Mouse (Mus musculus): ENCODE measurements around the gene Nkain2. TPM values are rescaled to one million over a fixed set of nuclear protein-coding genes. Genes with fewer than 3 reads are reported as not detected.

The Nkain2 gene
- polyA plus RNA-seq, 1 experiment from 2014 or later, result 0.45 TPM

DNA sequence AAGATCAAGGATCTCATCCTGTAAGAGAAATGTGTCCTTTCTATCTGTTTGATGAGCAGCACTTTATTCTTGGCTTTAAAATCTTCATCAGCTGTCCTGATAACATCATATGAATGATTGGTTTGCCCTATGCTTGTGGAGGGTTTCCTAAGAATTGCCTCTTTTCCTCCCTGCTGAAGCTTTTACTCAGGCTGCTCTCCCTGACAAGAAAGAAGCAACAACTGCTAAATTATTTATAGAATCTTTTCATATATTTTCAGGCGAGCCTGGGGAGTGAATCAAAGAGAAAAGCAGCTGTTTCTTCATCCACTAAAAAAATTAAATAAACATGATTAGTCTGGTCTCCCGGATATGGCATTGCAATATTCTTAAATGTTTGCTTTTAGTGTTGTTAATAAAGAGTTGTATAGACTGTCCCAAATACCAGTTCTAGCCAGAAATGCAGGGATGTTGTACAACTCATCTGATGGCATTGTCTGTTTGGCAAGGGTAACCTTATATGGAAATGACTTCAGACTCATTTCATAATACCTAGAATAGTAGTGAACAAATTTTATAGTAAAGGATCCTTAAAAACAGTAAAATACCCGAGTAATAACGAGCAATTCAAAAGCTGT lies 646.9 kb downstream of the Nkain2 start:
- H3K9me3 ChIP-seq, result no peaks in the 10 kb centered on the region

DNA sequence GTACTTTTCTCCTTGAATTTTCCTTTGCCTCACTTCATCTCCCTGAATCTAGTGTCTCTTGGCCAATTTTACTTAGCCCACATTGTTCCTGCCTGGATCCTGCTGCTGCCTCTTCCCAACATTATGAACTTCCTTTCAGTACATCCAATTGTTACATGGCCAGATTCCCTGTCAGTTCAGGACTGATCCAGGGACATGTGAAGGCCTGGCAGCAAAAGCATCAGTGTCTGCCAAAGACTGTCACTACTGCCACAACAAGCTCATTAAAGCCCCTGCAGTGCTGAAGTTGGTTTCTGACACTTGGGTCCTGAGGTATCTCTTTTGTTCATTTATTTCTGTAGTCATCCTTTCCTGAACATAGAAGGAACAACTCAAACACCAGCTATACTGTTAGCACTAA lies 649.1 kb downstream of the Nkain2 start:
- no peaks in the 10 kb centered on the region for H3K36me3 ChIP-seq (replicated peaks)
- DNase-seq (ENCODE audit: extremely low spot score, low spot score), result no peak
- H3K4me3 ChIP-seq, result no peak overlapping the region
- H3K9me3 ChIP-seq, result no peaks in the 10 kb centered on the region
- H3K4me1 ChIP-seq, result no peaks in the 10 kb centered on the region
- H3K27me3 ChIP-seq (ENCODE audit: poor library complexity, severe bottlenecking), result no peaks in the 10 kb centered on the region
- H3K27ac ChIP-seq, result no peak overlapping the region

More for the DNA sequence above, 646.9 kb downstream of the Nkain2 start:
- Histone ChIP-seq H3K27me3 (ENCODE audit: poor library complexity, severe bottlenecking) (no peaks in the 10 kb centered on the region), H3K27ac (no peak overlapping the region), H3K4me3 (no peak overlapping the region), H3K4me1 (no peaks in the 10 kb centered on the region), H3K36me3 (replicated peaks) (no peaks in the 10 kb centered on the region)
- no peak for DNase-seq (ENCODE audit: extremely low spot score, low spot score)
- 82% methylated on average over 4 of the region's 4 CpGs for WGBS

DNA sequence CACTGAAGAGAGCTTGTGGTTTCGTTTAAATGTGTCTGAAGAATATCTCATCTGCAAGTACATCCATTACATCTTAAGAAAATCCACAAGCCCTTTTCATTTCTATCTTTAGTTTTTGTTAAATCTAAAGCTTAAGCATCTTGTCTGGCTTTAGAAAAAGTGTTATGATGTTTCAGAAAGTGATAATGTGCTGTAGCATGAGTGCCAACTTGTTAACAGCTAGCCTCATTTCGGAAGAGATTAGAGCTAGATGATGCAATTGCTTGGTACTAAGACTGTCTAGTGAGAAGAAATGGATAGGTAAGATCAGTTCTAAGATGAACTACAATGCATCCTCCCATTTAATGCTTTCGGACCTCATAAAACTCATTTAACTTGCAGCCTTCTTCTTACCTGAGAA lies 707.3 kb downstream of the Nkain2 start:
- H3K36me3 ChIP-seq (replicated peaks), result no peaks in the 10 kb centered on the region
- 87% methylated on average over 3 of the region's 3 CpGs for WGBS
- DNase-seq (ENCODE audit: extremely low spot score, low spot score), result no peak
- H3K27ac ChIP-seq, result no peak overlapping the region
- H3K4me1 ChIP-seq, result no peaks in the 10 kb centered on the region
- H3K4me3 ChIP-seq, result no peak overlapping the region
- no peaks in the 10 kb centered on the region for H3K27me3 ChIP-seq (ENCODE audit: poor library complexity, severe bottlenecking)
- no peaks in the 10 kb centered on the region for H3K9me3 ChIP-seq

- H3K27me3 ChIP-seq (ENCODE audit: poor library complexity, severe bottlenecking), result no peaks in the 10 kb centered on the region
- no peak overlapping the region for H3K4me3 ChIP-seq
- H3K36me3 ChIP-seq (replicated peaks), result no peaks in the 10 kb centered on the region
- no peak for DNase-seq (ENCODE audit: extremely low spot score, low spot score)
- no peaks in the 10 kb centered on the region for H3K9me3 ChIP-seq
- H3K4me1 ChIP-seq, result no peaks in the 10 kb centered on the region
- 46% methylated on average over 1 of the region's 1 CpGs for WGBS
- H3K27ac ChIP-seq, result no peak overlapping the region
Measured at GRCm38 (mm10) chr10:32091354-32091753, 798.9 kb downstream of the Nkain2 start.

DNA sequence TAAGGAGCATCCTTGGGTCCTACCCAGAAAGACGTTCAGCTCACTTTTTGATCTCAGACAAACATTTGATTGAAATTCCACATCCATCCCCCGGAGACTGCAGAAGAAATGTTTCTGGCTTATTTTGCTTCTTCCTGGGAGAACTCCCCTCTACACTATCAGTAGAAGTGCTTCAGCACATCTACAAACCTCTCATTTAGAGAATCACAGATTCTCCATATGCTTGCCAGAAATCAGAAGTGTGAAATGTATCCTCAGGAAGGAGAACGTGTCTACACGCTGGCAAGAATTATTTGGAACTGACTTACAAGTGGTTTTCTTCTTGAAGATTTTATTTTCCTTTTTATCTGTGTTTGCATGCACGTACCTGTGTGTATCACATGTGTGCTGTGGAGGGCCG lies 829.9 kb downstream of the Nkain2 start:
- Histone ChIP-seq H3K4me3 (no peak overlapping the region), H3K9me3 (no peaks in the 10 kb centered on the region), H3K27me3 (ENCODE audit: poor library complexity, severe bottlenecking) (no peaks in the 10 kb centered on the region), H3K36me3 (replicated peaks) (no peaks in the 10 kb centered on the region), H3K27ac (no peak overlapping the region), H3K4me1 (no peaks in the 10 kb centered on the region)
- 90% methylated on average over 6 of the region's 6 CpGs for WGBS
- no peak for DNase-seq (ENCODE audit: extremely low spot score, low spot score)

GRCm38 (mm10) chr10:32058251-32058650 lies 832.0 kb downstream of the Nkain2 start:
- Histone ChIP-seq H3K4me3 (no peak overlapping the region), H3K27me3 (ENCODE audit: poor library complexity, severe bottlenecking) (no peaks in the 10 kb centered on the region), H3K4me1 (no peaks in the 10 kb centered on the region), H3K27ac (no peak overlapping the region), H3K36me3 (replicated peaks) (no peaks in the 10 kb centered on the region), H3K9me3 (no peaks in the 10 kb centered on the region)
- 81% methylated on average over 2 of the region's 2 CpGs for WGBS
- DNase-seq (ENCODE audit: extremely low spot score, low spot score), result no peak

DNA sequence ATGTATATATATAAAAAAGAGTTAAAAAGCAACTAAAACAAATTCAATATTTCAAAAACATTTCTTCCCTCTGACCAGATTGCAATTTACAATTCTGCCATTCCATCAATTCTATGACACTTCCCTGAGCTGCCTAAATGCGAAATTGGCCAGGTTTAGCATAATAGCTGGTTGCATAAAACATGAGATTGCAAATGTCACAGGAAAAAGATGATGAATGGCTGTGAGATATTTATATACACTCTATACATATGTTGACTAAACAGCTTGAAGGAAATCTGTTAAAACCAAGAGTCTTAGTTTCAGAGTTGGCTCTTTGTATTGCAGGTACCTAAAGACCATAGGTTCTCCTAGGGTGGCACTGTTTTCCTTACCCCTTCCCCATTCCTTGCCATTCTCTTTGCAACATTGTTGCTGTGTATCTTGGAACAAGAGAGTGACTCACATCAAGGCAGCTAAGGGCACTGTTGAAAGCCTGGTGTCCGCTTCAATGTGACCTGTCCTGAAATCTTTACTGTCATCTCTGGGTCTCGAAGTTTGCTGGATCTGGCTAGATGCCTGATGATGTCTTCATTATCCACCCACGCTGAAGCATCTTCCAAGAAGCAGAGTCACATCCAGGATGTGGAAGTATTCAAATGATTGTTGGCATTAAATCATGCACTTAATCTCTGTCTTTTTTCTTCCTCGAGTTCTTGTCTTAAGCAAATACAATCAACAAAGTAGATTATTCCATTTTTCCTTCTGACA lies 837.5 kb downstream of the Nkain2 start:
- Histone ChIP-seq H3K4me3 (no peak overlapping the region), H3K4me1 (no peaks in the 10 kb centered on the region), H3K36me3 (replicated peaks) (no peaks in the 10 kb centered on the region), H3K27ac (no peak overlapping the region), H3K9me3 (no peaks in the 10 kb centered on the region), H3K27me3 (ENCODE audit: poor library complexity, severe bottlenecking) (no peaks in the 10 kb centered on the region)
- 85% methylated on average over 5 of the region's 5 CpGs for WGBS
- DNase-seq (ENCODE audit: extremely low spot score, low spot score), result no peak

DNA sequence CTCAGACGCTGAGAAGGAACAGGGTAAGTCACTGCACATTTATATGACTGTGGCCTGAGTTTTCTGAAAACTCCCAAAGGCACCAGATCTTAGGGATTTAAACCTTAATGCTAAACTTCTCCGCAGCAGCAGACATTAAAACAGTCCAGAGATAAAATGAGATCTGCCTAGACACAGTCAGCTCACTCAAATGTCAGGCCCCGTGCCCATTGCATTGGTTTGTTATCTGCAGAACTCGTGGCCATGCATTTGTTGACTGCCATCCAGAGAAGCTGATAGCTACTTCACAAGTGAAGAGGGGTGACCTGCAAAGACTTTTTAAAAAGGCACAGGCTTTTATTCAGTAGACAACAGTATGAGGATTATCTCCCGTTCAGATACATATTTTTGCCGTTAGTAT lies 838.2 kb downstream of the Nkain2 start:
- 90% methylated on average over 6 of the region's 6 CpGs for WGBS
- no peak overlapping the region for H3K4me3 ChIP-seq
- no peaks in the 10 kb centered on the region for H3K36me3 ChIP-seq (replicated peaks)
- H3K9me3 ChIP-seq, result no peaks in the 10 kb centered on the region
- H3K27ac ChIP-seq, result no peak overlapping the region
- H3K27me3 ChIP-seq (ENCODE audit: poor library complexity, severe bottlenecking), result no peaks in the 10 kb centered on the region
- no peak for DNase-seq (ENCODE audit: extremely low spot score, low spot score)
- H3K4me1 ChIP-seq, result no peaks in the 10 kb centered on the region

GRCm38 (mm10) chr10:32029996-32030395 lies 860.3 kb downstream of the Nkain2 start:
- Histone ChIP-seq H3K4me1 (no peaks in the 10 kb centered on the region), H3K4me3 (no peak overlapping the region), H3K27ac (no peak overlapping the region), H3K9me3 (no peaks in the 10 kb centered on the region), H3K36me3 (replicated peaks) (no peaks in the 10 kb centered on the region), H3K27me3 (ENCODE audit: poor library complexity, severe bottlenecking) (no peaks in the 10 kb centered on the region)
- WGBS, result 69% methylated on average over 1 of the region's 1 CpGs
- no peak for DNase-seq (ENCODE audit: extremely low spot score, low spot score)

DNA sequence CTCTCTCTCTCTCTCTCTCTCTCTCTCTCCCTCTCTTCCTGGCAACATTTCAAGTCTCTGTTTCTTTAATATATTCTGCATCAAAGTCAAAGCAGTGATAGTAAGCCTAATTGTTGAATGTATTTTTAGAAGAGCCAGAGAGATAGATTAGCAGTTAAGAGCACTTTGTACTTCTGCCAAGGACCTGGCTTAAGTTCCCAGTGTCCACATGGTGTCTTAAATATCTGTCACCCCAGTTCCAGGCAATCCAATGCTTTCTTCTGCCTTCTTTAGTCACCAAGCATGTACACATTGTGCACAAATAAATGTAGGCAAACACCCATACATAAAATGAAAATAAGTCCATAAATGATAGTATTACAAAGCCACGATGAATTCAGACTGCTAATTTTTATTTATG lies 871.9 kb downstream of the Nkain2 start:
- Histone ChIP-seq H3K9me3 (no peaks in the 10 kb centered on the region), H3K27ac (no peak overlapping the region), H3K36me3 (replicated peaks) (no peaks in the 10 kb centered on the region), H3K27me3 (ENCODE audit: poor library complexity, severe bottlenecking) (no peaks in the 10 kb centered on the region), H3K4me1 (no peaks in the 10 kb centered on the region), H3K4me3 (no peak overlapping the region)
- DNase-seq (ENCODE audit: extremely low spot score, low spot score), result no peak
- WGBS, result 83% methylated on average over 1 of the region's 1 CpGs

GRCm38 (mm10) chr10:32001216-32001753 lies 889.0 kb downstream of the Nkain2 start:
- Histone ChIP-seq H3K27me3 (ENCODE audit: poor library complexity, severe bottlenecking) (no peaks in the 10 kb centered on the region), H3K4me3 (no peak overlapping the region), H3K4me1 (no peaks in the 10 kb centered on the region), H3K36me3 (replicated peaks) (no peaks in the 10 kb centered on the region), H3K27ac (no peak overlapping the region), H3K9me3 (no peaks in the 10 kb centered on the region)
- DNase-seq (ENCODE audit: extremely low spot score, low spot score), result no peak
- WGBS, result 93% methylated on average over 1 of the region's 1 CpGs

- Histone ChIP-seq H3K27ac (no peak overlapping the region), H3K4me1 (no peaks in the 10 kb centered on the region), H3K36me3 (replicated peaks) (no peaks in the 10 kb centered on the region), H3K4me3 (no peak overlapping the region), H3K9me3 (no peaks in the 10 kb centered on the region), H3K27me3 (ENCODE audit: poor library complexity, severe bottlenecking) (no peaks in the 10 kb centered on the region)
- DNase-seq (ENCODE audit: extremely low spot score, low spot score), result no peak
- 88% methylated on average over 1 of the region's 1 CpGs for WGBS
Measured at GRCm38 (mm10) chr10:31993205-31993604, 897.1 kb downstream of the Nkain2 start.

DNA sequence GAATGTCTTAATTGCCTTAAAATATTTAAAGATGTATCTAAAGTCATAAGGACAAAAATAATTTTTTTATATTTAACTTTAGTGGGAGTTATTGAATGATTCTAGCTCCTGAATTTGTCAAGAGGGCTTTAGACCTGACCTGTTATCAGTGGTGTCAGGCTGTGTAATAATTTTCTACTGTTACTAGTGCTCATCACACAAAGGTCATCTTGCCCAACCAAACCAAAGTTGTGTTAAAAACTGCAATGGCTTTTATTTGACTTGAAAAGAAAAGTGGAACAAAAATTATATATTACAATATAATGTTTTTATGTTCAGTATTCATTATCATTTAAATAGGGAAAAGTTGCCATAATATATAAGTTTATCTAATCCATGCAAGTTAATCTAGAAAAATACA lies 911.9 kb downstream of the Nkain2 start:
- Histone ChIP-seq H3K27ac (no peak overlapping the region), H3K4me3 (no peak overlapping the region), H3K36me3 (replicated peaks) (no peaks in the 10 kb centered on the region), H3K4me1 (no peaks in the 10 kb centered on the region), H3K9me3 (no peaks in the 10 kb centered on the region), H3K27me3 (ENCODE audit: poor library complexity, severe bottlenecking) (no peaks in the 10 kb centered on the region)
- DNase-seq (ENCODE audit: extremely low spot score, low spot score), result no peak

Data from forebrain, embryonic 10.5 days (tissue).